Mouse (Mus musculus) small intestine, adult 2 months (tissue): Measurements from ENCODE around the gene Katnal1.

ENCODE experiments used
- CTCF ChIP-seq: fragments of 200-500 bp; IDR thresholded peaks from 2 replicates; pipeline ENCODE4 v1.5.1; 2012; ENCODE audit warnings: low read depth, mild to moderate bottlenecking, control low read depth, inconsistent platforms, low read length, moderate library complexity, mixed read lengths; ENCODE audit not compliant: insufficient replicate concordance, insufficient read length; ENCODE audit errors: extremely low read depth
- POLR2A ChIP-seq: fragments of 200-500 bp; IDR thresholded peaks from 2 replicates; pipeline ENCODE4 v1.6.1; 2012; ENCODE audit warnings: low read depth, mild to moderate bottlenecking, control low read depth, inconsistent platforms, low read length, moderate library complexity

DNA sequence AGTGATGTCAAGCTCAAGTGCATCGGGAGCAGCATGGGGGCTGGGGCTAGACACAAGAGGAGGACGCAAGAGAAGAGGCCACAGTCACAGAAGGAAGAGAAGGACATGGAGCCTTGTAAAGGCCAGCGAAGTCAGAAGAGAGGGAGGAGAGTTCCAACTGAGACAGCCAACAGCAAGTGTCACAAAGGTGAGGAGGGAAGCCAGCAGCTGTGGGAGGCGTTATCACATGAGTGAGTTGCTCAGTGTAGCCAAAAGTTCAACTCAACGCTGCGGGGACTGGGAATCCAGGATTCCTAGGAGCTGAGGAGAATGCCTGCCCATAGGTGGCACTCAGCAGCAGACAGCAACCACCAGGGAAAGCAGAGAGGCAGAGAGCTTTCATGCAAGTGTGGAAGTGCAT lies 19.7 kb downstream of the Katnal1 start:
- TF ChIP-seq POLR2A: no peak
- TF ChIP-seq CTCF: no peak
